Mouse (Mus musculus): ENCODE data around the gene Naaladl1. TPM values are rescaled to one million over a fixed set of nuclear protein-coding genes. Genes with fewer than 3 reads are reported as not detected.
"Not testable (repeated sequence)": the region's sequence is repeated elsewhere in the genome, so short reads cannot be mapped to it uniquely, and the experiment has no call there.

The Naaladl1 gene
- polyA plus RNA-seq, 1 experiment from 2014 or later, result 0.64 TPM

- no peaks in the 10 kb centered on the region for H3K27me3 ChIP-seq
- peak overlapping the region; percentile 86 for H3K4me3 ChIP-seq
- peaks cover 15% of the 10 kb centered on the region for H3K4me1 ChIP-seq
- peak overlapping the region; percentile 89 for H3K9ac ChIP-seq
- ATAC-seq (ENCODE audit: insufficient number of reproducible peaks, insufficient read depth, low FRiP score, low TSS enrichment), result no peak; the same call in 1 of the 2 replicates
- peak overlapping the region; percentile 97 for H3K27ac ChIP-seq
- H3K4me2 ChIP-seq (replicated peaks), result peak overlapping the region; percentile 90
- H3K36me3 ChIP-seq, result peaks cover 33% of the 10 kb centered on the region
- no peaks in the 10 kb centered on the region for H3K9me3 ChIP-seq
- under 1% methylated on average over 8 of the region's 8 CpGs for WGBS
Measured at GRCm38 (mm10) chr19:6118677-6119185, 13.1 kb downstream of the Naaladl1 start.

GRCm38 (mm10) chr19:6121761-6122160 is 16.2 kb downstream of the Naaladl1 start:
- H3K27me3 ChIP-seq, result no peaks in the 10 kb centered on the region
- no peak overlapping the region for H3K27ac ChIP-seq
- H3K4me3 ChIP-seq, result no peak overlapping the region
- H3K4me1 ChIP-seq, result peaks cover 11% of the 10 kb centered on the region
- H3K4me2 ChIP-seq (replicated peaks), result no peak overlapping the region
- WGBS, result 35% methylated on average over 19 of the region's 19 CpGs
- H3K9me3 ChIP-seq, result no peaks in the 10 kb centered on the region
- no peak for ATAC-seq (ENCODE audit: insufficient number of reproducible peaks, insufficient read depth, low FRiP score, low TSS enrichment)
- 0 out of 2 replicates have a peak, but pooled peaks cover 6% of the 10 kb centered on the region for H3K36me3 ChIP-seq
- no peak overlapping the region for H3K9ac ChIP-seq

GRCm38 (mm10) chr19:6123330-6123729 is 17.7 kb downstream of the Naaladl1 start:
- 42% methylated on average over 8 of the region's 8 CpGs for WGBS
- ATAC-seq (ENCODE audit: insufficient number of reproducible peaks, insufficient read depth, low FRiP score, low TSS enrichment), result no peak
- H3K4me2 ChIP-seq (replicated peaks), result no peak overlapping the region
- no peak overlapping the region for H3K4me3 ChIP-seq
- no peak overlapping the region for H3K9ac ChIP-seq
- peak overlapping the region; percentile 12; the same call in 1 of the 2 replicates for H3K27ac ChIP-seq
- peaks cover 5% of the 10 kb centered on the region; the same call in 1 of the 2 replicates for H3K4me1 ChIP-seq
- no peaks in the 10 kb centered on the region for H3K27me3 ChIP-seq
- no peaks in the 10 kb centered on the region for H3K9me3 ChIP-seq
- H3K36me3 ChIP-seq, result 0 out of 2 replicates have a peak, but pooled peaks cover 6% of the 10 kb centered on the region

GRCm38 (mm10) chr19:6124898-6125297 is 19.3 kb downstream of the Naaladl1 start:
- Histone ChIP-seq H3K27me3 (no peaks in the 10 kb centered on the region), H3K9me3 (no peaks in the 10 kb centered on the region), H3K4me3 (no peak overlapping the region), H3K4me1 (no peaks in the 10 kb centered on the region), H3K9ac (no peak overlapping the region), H3K27ac (no peak overlapping the region), H3K36me3 (0 out of 2 replicates have a peak, but pooled peaks cover 6% of the 10 kb centered on the region), H3K4me2 (replicated peaks) (no peak overlapping the region)
- ATAC-seq (ENCODE audit: insufficient number of reproducible peaks, insufficient read depth, low FRiP score, low TSS enrichment), result no peak
- 82% methylated on average over 2 of the region's 2 CpGs for WGBS

- WGBS, result 21% methylated on average over 4 of the region's 4 CpGs
- no peak overlapping the region for H3K9ac ChIP-seq
- ATAC-seq (ENCODE audit: insufficient number of reproducible peaks, insufficient read depth, low FRiP score, low TSS enrichment), result no peak
- no peak overlapping the region for H3K27ac ChIP-seq
- 0 out of 2 replicates have a peak, but pooled peaks cover under 1% of the 10 kb centered on the region for H3K36me3 ChIP-seq
- no peak overlapping the region for H3K4me2 ChIP-seq (replicated peaks)
- no peak overlapping the region for H3K4me3 ChIP-seq
- no peaks in the 10 kb centered on the region for H3K27me3 ChIP-seq
- H3K4me1 ChIP-seq, result no peaks in the 10 kb centered on the region
- H3K9me3 ChIP-seq, result no peaks in the 10 kb centered on the region
Measured at GRCm38 (mm10) chr19:6126289-6126688, 20.7 kb downstream of the Naaladl1 start.

- H3K9me3 ChIP-seq, result no peaks in the 10 kb centered on the region
- H3K9ac ChIP-seq, result no peak overlapping the region
- peak overlapping the region; percentile 59 for H3K4me2 ChIP-seq (replicated peaks)
- 0 out of 2 replicates have a peak overlapping the region, but pooled peaks have one; percentile 87 for H3K27ac ChIP-seq
- no peak for ATAC-seq (ENCODE audit: insufficient number of reproducible peaks, insufficient read depth, low FRiP score, low TSS enrichment)
- 76% methylated on average over 10 of the region's 10 CpGs for WGBS
- H3K36me3 ChIP-seq, result no peaks in the 10 kb centered on the region
- no peaks in the 10 kb centered on the region for H3K27me3 ChIP-seq
- no peaks in the 10 kb centered on the region for H3K4me1 ChIP-seq
- peak overlapping the region; percentile 52 for H3K4me3 ChIP-seq
Measured at GRCm38 (mm10) chr19:6126789-6127580, 21.4 kb downstream of the Naaladl1 start.

- Histone ChIP-seq H3K36me3 (no peaks in the 10 kb centered on the region), H3K27ac (peak within 1 kb of the TSS; percentile 87), H3K4me2 (replicated peaks) (peak within 1 kb of the TSS; percentile 59), H3K4me1 (no peaks in the 10 kb centered on the region), H3K9ac (peak within 1 kb of the TSS; percentile 44; the same call in 1 of the 2 replicates), H3K27me3 (no peaks in the 10 kb centered on the region), H3K9me3 (no peaks in the 10 kb centered on the region), H3K4me3 (peak within 1 kb of the TSS; percentile 52)
- ATAC-seq (ENCODE audit: insufficient number of reproducible peaks, insufficient read depth, low FRiP score, low TSS enrichment), result peak; percentile 84
- WGBS, result under 1% methylated on average over 32 of the region's 32 CpGs
Measured at GRCm38 (mm10) chr19:6127760-6128341, 22.3 kb downstream of the Naaladl1 start, which contains the start of gene Snx15. Gene Snx15, minus strand, starts transcription at chr19:6128304.

GRCm38 (mm10) chr19:6130414-6131128 is 25.0 kb downstream of the Naaladl1 start:
- H3K9me3 ChIP-seq; H3K9ac ChIP-seq; H3K27ac ChIP-seq; ATAC-seq (ENCODE audit: insufficient number of reproducible peaks, insufficient read depth, low FRiP score, low TSS enrichment); H3K4me1 ChIP-seq; H3K4me2 ChIP-seq (replicated peaks); H3K27me3 ChIP-seq; H3K4me3 ChIP-seq: not testable (repeated sequence)
- H3K36me3 ChIP-seq, result peaks cover 16% of the 10 kb centered on the region
- WGBS, result 75% methylated on average over 7 of the region's 7 CpGs

GRCm38 (mm10) chr19:6132171-6132827 is 26.7 kb downstream of the Naaladl1 start:
- H3K9ac ChIP-seq, result no peak overlapping the region
- 82% methylated on average over 7 of the region's 7 CpGs for WGBS
- no peaks in the 10 kb centered on the region for H3K4me1 ChIP-seq
- no peaks in the 10 kb centered on the region for H3K9me3 ChIP-seq
- no peaks in the 10 kb centered on the region for H3K27me3 ChIP-seq
- no peak overlapping the region for H3K4me2 ChIP-seq (replicated peaks)
- no peak for ATAC-seq (ENCODE audit: insufficient number of reproducible peaks, insufficient read depth, low FRiP score, low TSS enrichment)
- H3K27ac ChIP-seq, result no peak overlapping the region
- peaks cover 32% of the 10 kb centered on the region for H3K36me3 ChIP-seq
- no peak overlapping the region for H3K4me3 ChIP-seq

GRCm38 (mm10) chr19:6133197-6133596 is 27.6 kb downstream of the Naaladl1 start:
- H3K27ac ChIP-seq; H3K4me1 ChIP-seq; H3K9ac ChIP-seq; H3K9me3 ChIP-seq; ATAC-seq (ENCODE audit: insufficient number of reproducible peaks, insufficient read depth, low FRiP score, low TSS enrichment); H3K27me3 ChIP-seq; H3K4me2 ChIP-seq (replicated peaks); H3K4me3 ChIP-seq: not testable (repeated sequence)
- 48% methylated on average over 1 of the region's 1 CpGs for WGBS
- peaks cover 40% of the 10 kb centered on the region for H3K36me3 ChIP-seq

- Histone ChIP-seq H3K4me3 (no peak overlapping the region), H3K27me3 (no peaks in the 10 kb centered on the region), H3K9ac (no peak overlapping the region), H3K4me2 (replicated peaks) (no peak overlapping the region), H3K9me3 (no peaks in the 10 kb centered on the region), H3K27ac (no peak overlapping the region), H3K4me1 (peaks cover 6% of the 10 kb centered on the region; the same call in 1 of the 2 replicates), H3K36me3 (peaks cover 40% of the 10 kb centered on the region)
- ATAC-seq (ENCODE audit: insufficient number of reproducible peaks, insufficient read depth, low FRiP score, low TSS enrichment), result no peak
- 84% methylated on average over 3 of the region's 3 CpGs for WGBS
Measured at GRCm38 (mm10) chr19:6136397-6136796, 30.8 kb downstream of the Naaladl1 start.

All from embryonic facial prominence, embryonic 12.5 days (tissue).